Mouse (Mus musculus): ENCODE measurements around the gene Btn1a1. TPM values are rescaled to one million over a fixed set of nuclear protein-coding genes. Genes with fewer than 3 reads are reported as not detected.
A peak's percentile ranks its signal among the peaks of the same experiment; 100 is the strongest.

Gene Btn1a1
- total and polyA plus RNA-seq, 2 experiments from 2014 or later: 0.24 to 0.89 TPM

- H3K4me2 ChIP-seq (ENCODE audit: low read depth, low read length): peak overlapping the region; percentile 77
- peak overlapping the region; percentile 85; the same call in 1 of the 2 replicates for H3K27ac ChIP-seq
- H3K9me3 ChIP-seq (ENCODE audit: low read length): no peaks in the 10 kb centered on the region
- H3K36me3 ChIP-seq (ENCODE audit: insufficient read depth, low read length): no peaks in the 10 kb centered on the region
- WGBS: 14% methylated on average over 5 of the region's 5 CpGs
- DNase-seq (ENCODE audit: low spot score) (no peak), ATAC-seq (no peak)
- H3K9ac ChIP-seq (replicated peaks; ENCODE audit: low read length): 0 out of 2 replicates have a peak overlapping the region, but pooled peaks have one; percentile 40
- no peak for TF ChIP-seq CTCF (IDR thresholded peaks at IDR 0.05; ENCODE audit: low read depth)
- no peaks in the 10 kb centered on the region; the same call in 1 of the 2 replicates for H3K4me1 ChIP-seq (ENCODE audit: insufficient read depth, low read length)
- peak overlapping the region; percentile 61 for H3K4me3 ChIP-seq (ENCODE audit: low read length)
- H3K27me3 ChIP-seq (ENCODE audit: insufficient read depth, low read length): no peaks in the 10 kb centered on the region
These were observed 32.5 kb downstream of the Btn1a1 start for GRCm38 (mm10) chr13:23433206-23433605.

- Histone ChIP-seq H3K27me3 (ENCODE audit: insufficient read depth, low read length) (no peaks in the 10 kb centered on the region), H3K4me1 (ENCODE audit: insufficient read depth, low read length) (no peaks in the 10 kb centered on the region; the same call in 1 of the 2 replicates), H3K36me3 (ENCODE audit: insufficient read depth, low read length) (no peaks in the 10 kb centered on the region), H3K9me3 (ENCODE audit: low read length) (no peaks in the 10 kb centered on the region), H3K27ac (peak overlapping the region; percentile 85), H3K9ac (replicated peaks; ENCODE audit: low read length) (peak overlapping the region; percentile 40; the same call in 1 of the 2 replicates), H3K4me2 (ENCODE audit: low read depth, low read length) (peak overlapping the region; percentile 77), H3K4me3 (ENCODE audit: low read length) (peak overlapping the region; percentile 61)
- DNase-seq (ENCODE audit: low spot score): peak; percentile 97
- WGBS: under 1% methylated on average over 28 of the region's 28 CpGs
- TF ChIP-seq CTCF (IDR thresholded peaks at IDR 0.05; ENCODE audit: low read depth): peak; percentile 85
- peak; percentile 95 for ATAC-seq
These were observed 33.0 kb downstream of the Btn1a1 start for GRCm38 (mm10) chr13:23432562-23433201.

- H3K4me3 ChIP-seq (ENCODE audit: low read length): peak overlapping the region; percentile 61
- peak; percentile 89 for DNase-seq (ENCODE audit: low spot score)
- peak overlapping the region; percentile 40 for H3K9ac ChIP-seq (replicated peaks; ENCODE audit: low read length)
- H3K27me3 ChIP-seq (ENCODE audit: insufficient read depth, low read length): no peaks in the 10 kb centered on the region
- H3K9me3 ChIP-seq (ENCODE audit: low read length): no peaks in the 10 kb centered on the region
- no peak; the same call in 1 of the 2 replicates for TF ChIP-seq CTCF (IDR thresholded peaks at IDR 0.05; ENCODE audit: low read depth)
- no peaks in the 10 kb centered on the region for H3K36me3 ChIP-seq (ENCODE audit: insufficient read depth, low read length)
- under 1% methylated on average over 15 of the region's 15 CpGs for WGBS
- no peaks in the 10 kb centered on the region; the same call in 1 of the 2 replicates for H3K4me1 ChIP-seq (ENCODE audit: insufficient read depth, low read length)
- H3K27ac ChIP-seq: peak overlapping the region; percentile 85
- peak; percentile 71 for ATAC-seq
- peak overlapping the region; percentile 77 for H3K4me2 ChIP-seq (ENCODE audit: low read depth, low read length)
These were observed 34.3 kb downstream of the Btn1a1 start for GRCm38 (mm10) chr13:23431351-23431771.

- Histone ChIP-seq H3K4me3 (ENCODE audit: low read length) (peak overlapping the region; percentile 61), H3K36me3 (ENCODE audit: insufficient read depth, low read length) (no peaks in the 10 kb centered on the region), H3K27me3 (ENCODE audit: insufficient read depth, low read length) (no peaks in the 10 kb centered on the region), H3K4me1 (ENCODE audit: insufficient read depth, low read length) (no peaks in the 10 kb centered on the region; the same call in 1 of the 2 replicates), H3K9ac (replicated peaks; ENCODE audit: low read length) (peak overlapping the region; percentile 51), H3K9me3 (ENCODE audit: low read length) (no peaks in the 10 kb centered on the region), H3K4me2 (ENCODE audit: low read depth, low read length) (peak overlapping the region; percentile 77), H3K27ac (peak overlapping the region; percentile 85)
- peak; percentile 70 for TF ChIP-seq CTCF (IDR thresholded peaks at IDR 0.05; ENCODE audit: low read depth)
- ATAC-seq (peak; percentile 70), DNase-seq (ENCODE audit: low spot score) (peak; percentile 90)
- WGBS: 4% methylated on average over 17 of the region's 17 CpGs
These were observed 35.0 kb downstream of the Btn1a1 start for GRCm38 (mm10) chr13:23430734-23431133.

GRCm38 (mm10) chr13:23429771-23430380 is 35.8 kb downstream of the Btn1a1 start:
- no peaks in the 10 kb centered on the region; the same call in 1 of the 2 replicates for H3K4me1 ChIP-seq (ENCODE audit: insufficient read depth, low read length)
- peak overlapping the region; percentile 51 for H3K9ac ChIP-seq (replicated peaks; ENCODE audit: low read length)
- no peaks in the 10 kb centered on the region for H3K36me3 ChIP-seq (ENCODE audit: insufficient read depth, low read length)
- ATAC-seq (no peak), DNase-seq (ENCODE audit: low spot score) (no peak)
- peak overlapping the region; percentile 61 for H3K4me3 ChIP-seq (ENCODE audit: low read length)
- peak overlapping the region; percentile 77 for H3K4me2 ChIP-seq (ENCODE audit: low read depth, low read length)
- peak overlapping the region; percentile 85; the same call in 1 of the 2 replicates for H3K27ac ChIP-seq
- H3K27me3 ChIP-seq (ENCODE audit: insufficient read depth, low read length): no peaks in the 10 kb centered on the region
- no peak for TF ChIP-seq CTCF (IDR thresholded peaks at IDR 0.05; ENCODE audit: low read depth)
- no peaks in the 10 kb centered on the region for H3K9me3 ChIP-seq (ENCODE audit: low read length)
- WGBS: 36% methylated on average over 10 of the region's 10 CpGs

- H3K9ac ChIP-seq (replicated peaks; ENCODE audit: low read length): no peak overlapping the region
- 59% methylated on average over 16 of the region's 16 CpGs for WGBS
- no peak overlapping the region for H3K4me3 ChIP-seq (ENCODE audit: low read length)
- ATAC-seq (no peak), DNase-seq (ENCODE audit: low spot score) (no peak)
- no peak for TF ChIP-seq CTCF (IDR thresholded peaks at IDR 0.05; ENCODE audit: low read depth)
- H3K36me3 ChIP-seq (ENCODE audit: insufficient read depth, low read length): no peaks in the 10 kb centered on the region
- no peaks in the 10 kb centered on the region for H3K27me3 ChIP-seq (ENCODE audit: insufficient read depth, low read length)
- no peak overlapping the region for H3K4me2 ChIP-seq (ENCODE audit: low read depth, low read length)
- H3K4me1 ChIP-seq (ENCODE audit: insufficient read depth, low read length): no peaks in the 10 kb centered on the region
- no peaks in the 10 kb centered on the region for H3K9me3 ChIP-seq (ENCODE audit: low read length)
- no peak overlapping the region for H3K27ac ChIP-seq
These were observed 37.3 kb downstream of the Btn1a1 start for GRCm38 (mm10) chr13:23428166-23428993.

All from hindbrain, postnatal 0 days (tissue).